Mouse (Mus musculus) bone marrow macrophage, adult 2 months (primary cell): ENCODE results near the gene Map3k20.

Experiments used
- CTCF ChIP-seq: IDR thresholded peaks from 2 replicates; pipeline ENCODE4 v1.5.1; 2012; ENCODE audit warnings: low read depth, mild to moderate bottlenecking, low read length, moderate library complexity
- POLR2A ChIP-seq: IDR thresholded peaks from 2 replicates; pipeline ENCODE4 v1.6.1; 2012; ENCODE audit warnings: mild to moderate bottlenecking, low read depth, low read length, borderline replicate concordance

DNA sequence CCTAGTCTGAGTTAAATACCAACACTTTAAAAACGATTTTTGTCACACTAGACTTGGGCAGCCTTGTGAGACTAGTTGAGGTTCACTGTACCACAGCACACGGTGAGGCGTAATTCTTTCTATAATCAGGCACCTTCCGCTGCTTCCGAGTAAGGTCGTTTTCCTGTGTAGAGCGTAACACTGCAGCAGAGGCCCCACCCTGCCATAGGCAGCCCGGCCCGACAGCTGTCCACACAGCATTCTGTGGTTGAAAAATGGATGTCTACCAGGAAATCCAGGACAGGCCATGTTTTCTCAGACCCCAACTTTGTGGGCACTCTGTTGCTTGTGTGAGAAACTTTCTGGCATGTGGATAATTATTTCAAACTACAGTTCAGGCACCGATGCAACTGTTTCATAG is 121.3 kb downstream of the Map3k20 start:
- TF ChIP-seq CTCF (no peak), POLR2A (no peak)
